Mouse (Mus musculus) spleen, adult 2 months (tissue): ENCODE results near the gene Gak.

Experiments used
- CTCF ChIP-seq: fragments of 200-500 bp; IDR thresholded peaks from 2 replicates; pipeline ENCODE4 v1.5.1; 2011; ENCODE audit warnings: mild to moderate bottlenecking, inconsistent platforms; ENCODE audit not compliant: insufficient read depth, insufficient read length, insufficient replicate concordance; ENCODE audit errors: extremely low read depth
- POLR2A ChIP-seq: fragments of 200-500 bp; IDR thresholded peaks from 2 replicates; pipeline ENCODE4 v1.6.1; 2011; ENCODE audit warnings: low read depth, low read length, inconsistent platforms

DNA sequence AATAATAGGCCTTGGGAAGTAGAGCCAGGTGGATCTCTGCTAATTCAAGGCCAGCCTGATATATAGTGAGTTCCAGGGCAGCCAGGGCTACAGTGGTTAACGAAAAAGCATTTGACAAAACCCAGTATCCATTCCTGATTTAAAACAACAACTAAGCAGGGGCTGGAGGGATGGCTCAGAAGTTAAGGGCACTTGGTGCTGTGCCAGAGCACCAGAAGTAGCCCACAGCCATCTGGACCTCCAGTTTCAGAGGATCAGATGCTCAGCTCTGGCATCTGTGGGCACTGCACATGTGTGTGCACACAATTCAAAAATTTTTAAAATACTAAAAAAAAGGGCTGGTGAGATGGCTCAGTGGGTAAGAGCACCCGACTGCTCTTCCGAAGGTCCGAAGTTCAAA, 4.1 kb upstream of the Gak start:
- TF ChIP-seq POLR2A (no peak), CTCF (no peak)
